Mouse (Mus musculus) liver, embryonic 14.5 days (tissue): ENCODE results near the gene 9130213A22Rik. TPM values are rescaled to one million over a fixed set of nuclear protein-coding genes. Genes with fewer than 3 reads are reported as not detected.

ENCODE experiments used
- ATAC-seq: fragments of 200-750 bp; cut with Nextera tagmentation; 2 replicates; pipeline ENCODE4 v1.8.0; 2017; ENCODE audit warnings: moderate number of reproducible peaks, mild to moderate bottlenecking, moderate library complexity; ENCODE audit not compliant: insufficient read depth
- DNase-seq, 3 experiments: peaks; one replicate each; pipeline ENCODE4 v3.0.0-alpha.2; 2012 to 2013; ENCODE audit warnings: low read depth in 3 of 3, low spot score in 3 of 3
- H3K27ac ChIP-seq: fragments of 300-500 bp; sonication (generic); 2 replicates; pipeline ENCODE4 v1.5.1; 2014; ENCODE audit warnings: moderate library complexity, mild to moderate bottlenecking, control low read depth, inconsistent platforms
- H3K27me3 ChIP-seq: fragments of 300-500 bp; sonication (generic); 2 replicates; pipeline ENCODE4 v1.6.1; 2014; ENCODE audit warnings: mild to moderate bottlenecking, low read length, moderate library complexity; ENCODE audit not compliant: control insufficient read depth, insufficient read depth
- H3K36me3 ChIP-seq: fragments of 300-500 bp; sonication (generic); replicated peaks from 2 replicates; pipeline ENCODE4 v1.6.1; 2014; ENCODE audit warnings: low read depth; ENCODE audit not compliant: control insufficient read depth, insufficient read depth
- H3K4me1 ChIP-seq, 2 experiments: fragments of 200-500 bp in 1 of 2; fragments of 300-500 bp in 1 of 2; sonication (generic) in 1 of 2; replicated peaks; 2 replicates each; pipeline ENCODE4 v1.6.1; 2012 to 2014; ENCODE audit warnings: antibody characterized with exemption in 1 of 2, inconsistent platforms in 1 of 2, low read length in 1 of 2; ENCODE audit not compliant: control insufficient read depth in 2 of 2, insufficient read depth in 2 of 2
- H3K4me2 ChIP-seq: fragments of 300-500 bp; sonication (generic); 2 replicates; pipeline ENCODE4 v1.6.1; 2014; ENCODE audit warnings: low read depth, mild to moderate bottlenecking, control low read depth, moderate library complexity
- H3K4me3 ChIP-seq, 2 experiments: fragments of 200-500 bp in 1 of 2; fragments of 300-500 bp in 1 of 2; sonication (generic) in 1 of 2; 2 replicates each; pipeline ENCODE4 v1.5.1; 2012 to 2014; ENCODE audit warnings: low read depth in 2 of 2, low read length in 2 of 2, mild to moderate bottlenecking in 2 of 2, control low read depth in 1 of 2, inconsistent platforms in 1 of 2, moderate library complexity in 1 of 2; ENCODE audit not compliant: insufficient read depth in 1 of 2
- H3K9ac ChIP-seq: fragments of 300-500 bp; sonication (generic); replicated peaks from 2 replicates; pipeline ENCODE4 v1.6.1; 2014; ENCODE audit warnings: mild to moderate bottlenecking, control low read depth, moderate library complexity
- H3K9me3 ChIP-seq: fragments of 300-500 bp; sonication (generic); 2 replicates; pipeline ENCODE4 v1.6.1; 2016; ENCODE audit warnings: low read length, mixed read lengths; ENCODE audit not compliant: control insufficient read depth
- CTCF ChIP-seq: IDR thresholded peaks from 2 replicates; pipeline ENCODE4 v1.5.1; 2016; ENCODE audit warnings: antibody characterized with exemption, low read depth, control low read depth
- EP300 ChIP-seq: IDR thresholded peaks from 2 replicates; pipeline ENCODE4 v1.6.1; 2016; ENCODE audit warnings: antibody characterized with exemption, low read depth
- WGBS: fragments of 180-500 bp; shearing (Covaris S2); extraction: QIAGEN DNeasy Blood & Tissue Kit; methylation state at CpG from one replicate; pipeline ENCODE4 v1.1.7; 2014; ENCODE audit not compliant: insufficient replicate concordance; 5-methylcytosine and 5-hydroxymethylcytosine counted together
- polyA plus RNA-seq, 2 experiments: library from polyadenylated mRNA; depleted of rRNA in 1 of 2; stranded (reverse) in 1 of 2; unstranded in 1 of 2; fragments of >200 nt; fragmentation: Nextera tagmentation in 1 of 2; extraction: Ambion mirVana in 1 of 2; gene quantifications; 2 replicates each; pipeline versions ENCODE4 v1.2.1 to v1.2.3; 2012 to 2014

9130213A22Rik gene
- polyA plus RNA-seq, 2 experiments = 0.08 TPM; not detected in 1

DNA sequence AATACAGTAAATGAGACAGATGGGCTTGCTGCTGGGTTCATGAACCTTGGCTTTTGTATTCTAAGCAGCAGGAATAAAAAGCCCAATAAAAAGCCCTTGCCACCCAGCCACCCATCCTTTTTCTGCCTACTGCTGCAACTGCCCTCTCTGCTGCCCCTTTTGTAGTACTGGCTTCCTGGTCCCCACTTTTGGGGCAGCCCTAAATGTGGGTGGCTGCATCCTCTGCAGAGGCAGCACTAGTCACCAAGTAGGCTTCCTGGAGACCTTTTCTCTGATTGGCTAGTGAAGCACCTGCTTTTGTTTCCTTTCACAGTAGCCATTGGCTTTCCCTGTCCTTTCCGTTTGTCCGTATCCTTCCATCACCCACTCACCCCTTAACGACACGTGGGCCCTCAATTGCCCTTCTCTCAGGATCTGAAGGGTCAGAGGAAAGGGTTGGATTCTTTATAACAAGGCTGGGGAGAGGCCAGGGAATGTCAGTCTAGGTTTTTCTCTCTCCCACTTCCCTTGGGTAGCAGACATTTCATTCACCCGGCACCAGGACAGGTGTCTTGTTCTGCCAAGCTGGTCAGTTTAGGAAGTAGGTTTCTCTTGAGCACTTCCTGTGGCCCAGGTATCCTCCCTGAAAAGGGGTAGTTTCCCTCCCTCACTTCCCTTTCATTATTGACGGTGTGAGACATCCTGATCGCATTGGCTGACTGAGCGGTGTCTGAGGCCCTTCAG, 24.2 kb downstream of the 9130213A22Rik start:
- no peaks in the 10 kb centered on the region for H3K9me3 ChIP-seq
- peak overlapping the region; percentile 93 for H3K4me2 ChIP-seq
- H3K36me3 ChIP-seq = no peaks in the 10 kb centered on the region
- no peak overlapping the region; the same call in 1 of the 2 replicates for H3K9ac ChIP-seq
- H3K4me1 ChIP-seq = peaks cover 38 to 48% of the 10 kb centered on the region in 2 experiments
- no peak overlapping the region for H3K4me3 ChIP-seq
- DNase-seq = no peak
- TF ChIP-seq CTCF = no peak
- no peak for TF ChIP-seq EP300
- H3K27me3 ChIP-seq = no peaks in the 10 kb centered on the region
- 29% methylated on average over 8 of the region's 8 CpGs for WGBS
- ATAC-seq = no peak
- peak overlapping the region; percentile 36 for H3K27ac ChIP-seq

DNA sequence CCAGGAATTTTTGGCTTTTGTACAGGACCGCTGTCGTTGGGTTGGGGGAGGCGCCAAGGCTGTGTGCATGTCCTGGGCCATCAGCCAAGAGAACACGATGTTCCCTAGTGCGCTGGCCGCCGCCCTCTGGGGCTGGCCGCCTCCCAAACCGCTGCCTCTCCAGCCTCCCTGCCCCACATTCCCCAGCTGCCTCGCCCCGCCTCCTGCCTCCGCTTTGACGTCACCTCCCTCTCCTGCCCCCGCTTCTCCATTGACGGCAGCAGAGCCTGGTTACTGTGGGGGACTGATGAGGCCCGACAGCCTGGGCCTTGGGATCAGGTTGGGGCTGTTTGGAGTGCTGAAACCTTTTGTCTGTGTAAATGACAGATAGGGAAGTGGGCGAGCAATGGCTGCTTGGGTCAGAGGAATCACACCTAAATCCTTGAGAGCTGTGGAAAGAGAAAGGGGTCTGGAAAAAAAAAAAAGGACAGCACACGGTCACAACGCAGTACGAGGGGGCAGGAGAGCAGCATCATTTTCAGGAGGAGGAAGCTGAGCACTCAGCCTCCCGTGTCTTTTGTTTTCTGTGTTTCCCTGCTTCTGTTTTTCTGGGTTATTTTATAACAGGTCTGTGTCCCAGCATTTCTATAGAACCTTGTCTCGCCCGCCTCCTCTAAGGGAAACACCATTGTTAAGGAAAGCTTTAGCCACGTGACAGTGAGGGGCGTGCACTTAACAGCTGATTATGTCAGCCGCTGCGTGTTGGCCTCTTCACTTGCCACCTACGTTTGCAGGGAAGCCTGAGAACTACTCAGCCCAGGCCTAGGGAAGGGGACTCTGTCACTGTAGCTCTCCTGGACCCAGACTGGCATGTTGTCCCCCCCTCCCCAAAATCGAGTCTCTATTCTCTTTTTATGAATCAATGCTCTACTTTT, 25.1 kb downstream of the 9130213A22Rik start:
- Histone ChIP-seq H3K36me3 (no peaks in the 10 kb centered on the region), H3K4me3 (peak overlapping the region; percentile 39 to 64), H3K9me3 (no peaks in the 10 kb centered on the region), H3K4me1 (peaks cover 38 to 48% of the 10 kb centered on the region in 2 experiments), H3K4me2 (peak overlapping the region; percentile 93), H3K9ac (peak overlapping the region; percentile 72), H3K27me3 (no peaks in the 10 kb centered on the region), H3K27ac (peak overlapping the region; percentile 84)
- peak; percentile 80 to 96 (median 83) for DNase-seq
- 2% methylated on average over 29 of the region's 29 CpGs for WGBS
- ATAC-seq = peak; percentile 32
- TF ChIP-seq EP300 (peak; percentile 56; the same call in 1 of the 2 replicates), CTCF (0 out of 2 replicates have a peak, but pooled peaks have one; percentile 10)

DNA sequence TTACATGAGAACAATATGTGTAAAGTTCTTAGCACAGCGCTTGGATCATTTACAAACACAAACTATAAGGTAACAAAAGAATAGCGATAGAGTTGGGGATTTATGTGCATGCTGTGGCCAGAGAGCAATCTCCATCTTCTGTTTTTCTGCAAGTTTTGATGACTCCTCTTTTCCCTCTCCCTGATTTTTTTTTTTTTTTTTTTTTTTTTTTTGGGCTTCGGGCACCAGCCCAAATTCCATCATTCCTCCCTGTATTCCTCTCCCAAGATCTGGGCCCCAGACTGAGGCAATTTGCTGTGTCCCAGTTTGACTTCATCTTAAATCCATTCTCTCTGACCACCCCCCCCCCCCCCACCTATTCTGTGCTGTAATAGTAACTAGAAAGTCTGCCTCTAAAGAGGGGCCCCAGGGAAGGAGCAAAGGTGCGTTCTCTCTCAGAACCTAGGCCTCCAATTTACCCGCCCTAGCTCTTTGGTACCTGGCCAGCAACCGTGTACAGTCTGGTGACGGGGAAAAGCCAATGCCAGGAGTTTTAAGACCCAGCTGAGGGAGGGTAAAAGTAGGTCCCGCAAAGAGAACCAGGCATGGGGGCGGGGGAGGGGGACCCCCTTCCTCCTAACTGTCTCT, 25.9 kb downstream of the 9130213A22Rik start:
- H3K4me3 ChIP-seq = peak overlapping the region; percentile 64 to 72; a peak in 3 of 4 replicates
- H3K4me2 ChIP-seq = peak overlapping the region; percentile 93
- 19% methylated on average over 9 of the region's 9 CpGs for WGBS
- TF ChIP-seq EP300 = no peak
- TF ChIP-seq CTCF = no peak
- no peak for DNase-seq
- H3K4me1 ChIP-seq = peaks cover 38 to 48% of the 10 kb centered on the region in 2 experiments
- H3K9ac ChIP-seq = peak overlapping the region; percentile 72
- H3K27ac ChIP-seq = peak overlapping the region; percentile 88
- H3K27me3 ChIP-seq = no peaks in the 10 kb centered on the region
- no peaks in the 10 kb centered on the region for H3K9me3 ChIP-seq
- no peaks in the 10 kb centered on the region for H3K36me3 ChIP-seq
- ATAC-seq = no peak

DNA sequence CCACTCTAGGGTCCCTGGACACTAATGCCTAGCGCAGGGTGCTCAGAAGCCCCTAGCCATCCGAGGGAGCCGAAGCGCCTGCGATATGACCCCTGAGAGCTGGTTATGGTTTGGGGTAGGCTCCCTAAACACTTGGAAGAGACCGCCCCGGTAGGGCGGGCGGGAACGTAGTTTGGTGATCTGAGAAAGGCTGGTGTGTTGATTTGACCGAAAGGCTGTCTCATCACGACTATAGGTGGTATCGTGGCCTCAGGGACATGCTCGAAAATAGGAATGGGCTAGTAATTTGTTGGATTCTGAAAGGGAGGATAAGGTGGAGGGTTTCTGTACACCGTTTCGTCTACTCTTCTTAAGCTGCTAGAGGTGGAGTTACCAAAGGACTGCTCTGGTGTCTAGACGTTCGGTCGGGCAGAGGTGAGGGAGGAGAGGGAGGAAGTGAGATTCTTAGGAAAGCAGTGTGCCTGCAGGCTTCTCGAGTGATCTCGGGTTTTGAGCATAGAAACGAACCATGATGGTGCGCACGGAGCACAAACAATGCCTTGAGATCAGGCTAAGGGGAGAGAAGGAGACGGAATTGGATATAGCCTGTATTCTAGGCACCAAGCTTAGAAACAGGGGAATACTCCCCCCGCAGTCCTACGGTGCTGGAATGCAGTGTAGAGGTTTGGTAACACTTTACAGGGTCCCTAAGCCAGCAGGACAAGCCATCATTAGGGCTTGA, 26.7 kb downstream of the 9130213A22Rik start:
- 1% methylated on average over 27 of the region's 27 CpGs for WGBS
- no peaks in the 10 kb centered on the region for H3K9me3 ChIP-seq
- H3K27ac ChIP-seq = peak overlapping the region; percentile 88
- ATAC-seq (no peak), DNase-seq (no peak)
- no peaks in the 10 kb centered on the region for H3K36me3 ChIP-seq
- no peak for TF ChIP-seq EP300
- TF ChIP-seq CTCF = no peak
- no peaks in the 10 kb centered on the region for H3K27me3 ChIP-seq
- H3K4me1 ChIP-seq = peaks cover 38 to 48% of the 10 kb centered on the region in 2 experiments
- H3K4me3 ChIP-seq = peak overlapping the region; percentile 64 to 72
- H3K4me2 ChIP-seq = peak overlapping the region; percentile 93
- H3K9ac ChIP-seq = peak overlapping the region; percentile 72
